Mouse (Mus musculus) liver, postnatal 0 days (tissue): ENCODE measurements around the gene Prmt9. TPM values are rescaled to one million over a fixed set of nuclear protein-coding genes. Genes with fewer than 3 reads are reported as not detected.

Experiments used
- ATAC-seq: fragments of 200-750 bp; cut with Nextera tagmentation; 2 replicates; pipeline ENCODE4 v1.8.0; 2017; ENCODE audit warnings: mild to moderate bottlenecking, moderate library complexity
- DNase-seq: peaks from one replicate; pipeline ENCODE4 v3.0.0-alpha.2; 2016
- H3K27ac ChIP-seq: fragments of 300-500 bp; sonication (generic); 2 replicates; pipeline ENCODE4 v1.5.1; 2014; ENCODE audit warnings: antibody characterized with exemption, moderate library complexity, mild to moderate bottlenecking, low read depth
- H3K27me3 ChIP-seq: fragments of 300-500 bp; sonication (generic); 2 replicates; pipeline ENCODE4 v1.6.1; 2014; ENCODE audit warnings: low read length, control low read depth, mixed read lengths; ENCODE audit not compliant: insufficient read depth
- H3K36me3 ChIP-seq: fragments of 300-500 bp; sonication (generic); replicated peaks from 2 replicates; pipeline ENCODE4 v1.6.1; 2014; ENCODE audit warnings: mild to moderate bottlenecking, control low read depth, low read length, moderate library complexity, mixed read lengths; ENCODE audit not compliant: insufficient read depth
- H3K4me1 ChIP-seq: fragments of 300-500 bp; sonication (generic); 2 replicates; pipeline ENCODE4 v1.6.1; 2014; ENCODE audit warnings: antibody characterized with exemption, mild to moderate bottlenecking, control low read depth; ENCODE audit not compliant: insufficient read depth
- H3K4me2 ChIP-seq: fragments of 300-500 bp; sonication (generic); 2 replicates; pipeline ENCODE4 v1.6.1; 2014; ENCODE audit warnings: low read depth, mild to moderate bottlenecking, low read length, moderate library complexity, mixed read lengths
- H3K4me3 ChIP-seq: fragments of 300-500 bp; sonication (generic); 2 replicates; pipeline ENCODE4 v1.5.1; 2014; ENCODE audit warnings: low read depth, low read length
- H3K9ac ChIP-seq: fragments of 300-500 bp; sonication (generic); replicated peaks from 2 replicates; pipeline ENCODE4 v1.6.1; 2014; ENCODE audit warnings: mild to moderate bottlenecking, moderate library complexity
- H3K9me3 ChIP-seq: fragments of 300-500 bp; sonication (generic); 2 replicates; pipeline ENCODE4 v1.6.1; 2016; ENCODE audit warnings: mild to moderate bottlenecking, control low read depth, low read length, mixed read lengths
- CTCF ChIP-seq: sonication (generic); IDR thresholded peaks from 2 replicates; pipeline ENCODE4 v1.5.1; 2016; ENCODE audit warnings: antibody characterized with exemption, low read depth
- EP300 ChIP-seq: IDR thresholded peaks from 2 replicates; pipeline ENCODE4 v1.6.1; 2016; ENCODE audit warnings: antibody characterized with exemption, low read depth, mild to moderate bottlenecking
- WGBS: fragments of 180-500 bp; shearing (Covaris S2); extraction: QIAGEN DNeasy Blood & Tissue Kit; methylation state at CpG from one replicate; pipeline ENCODE4 v1.1.7; 2014; ENCODE audit not compliant: insufficient replicate concordance; 5-methylcytosine and 5-hydroxymethylcytosine counted together
- polyA plus RNA-seq: library from polyadenylated mRNA; unstranded; fragments of >200 nt; fragmentation: Nextera tagmentation; extraction: Ambion mirVana; gene quantifications from 2 replicates; pipeline ENCODE4 v1.2.1, GENCODE M21; 2015

Prmt9 gene
- 5.7 and 6.3 TPM in 2 replicates for polyA plus RNA-seq

DNA sequence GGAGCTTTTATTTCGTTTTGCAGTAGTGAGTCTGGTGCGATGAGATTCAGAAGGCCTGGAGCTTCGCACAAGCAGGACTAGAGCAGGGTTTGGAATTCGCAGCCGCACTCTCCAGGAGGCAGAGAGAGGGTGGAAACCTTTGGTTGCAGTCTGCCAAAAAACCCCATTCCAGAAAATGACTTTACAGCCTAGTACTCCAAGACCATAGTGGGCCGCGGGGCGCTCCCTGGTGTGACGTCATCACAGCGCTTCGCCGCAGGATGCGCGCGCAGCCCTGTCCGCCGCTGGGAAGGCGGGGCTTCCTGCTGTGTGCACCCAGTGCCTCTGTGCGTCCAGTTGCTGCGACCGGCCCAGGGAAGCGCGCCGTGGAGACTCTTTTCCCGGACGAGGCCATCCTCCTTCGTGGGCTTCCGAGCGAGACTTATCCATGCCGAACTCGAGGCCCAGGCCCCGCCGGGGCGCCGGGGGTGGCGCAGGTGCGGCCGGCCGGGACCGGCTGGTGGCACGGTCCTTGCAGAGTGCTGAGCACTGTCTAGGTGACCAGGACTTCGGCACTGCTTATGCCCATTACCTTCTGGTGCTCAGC is at the start of gene Prmt9:
Prmt9 (plus strand) TSS at position 277 of the 586 bp plus-strand sequence.
- 4% methylated on average over 42 of the region's 42 CpGs for WGBS
- Histone ChIP-seq H3K4me1 (0 out of 2 replicates have a peak, but pooled peaks cover 2% of the 10 kb centered on the region), H3K4me2 (peak within 1 kb of the TSS; percentile 93), H3K4me3 (peak within 1 kb of the TSS; percentile 90), H3K27ac (peak within 1 kb of the TSS; percentile 93), H3K9me3 (no peaks in the 10 kb centered on the region), H3K36me3 (peaks cover 23% of the 10 kb centered on the region), H3K9ac (peak within 1 kb of the TSS; percentile 94), H3K27me3 (no peaks in the 10 kb centered on the region)
- DNase-seq (peak; percentile 93), ATAC-seq (peak; percentile 95)
- TF ChIP-seq CTCF (no peak), EP300 (no peak)

GRCm38 (mm10) chr8:77500264-77500663 is 48.9 kb upstream of the Prmt9 start:
- ATAC-seq (no peak), DNase-seq (no peak)
- Histone ChIP-seq H3K36me3 (no peaks in the 10 kb centered on the region), H3K4me1 (peaks cover 3% of the 10 kb centered on the region; the same call in 1 of the 2 replicates), H3K9ac (no peak overlapping the region), H3K4me2 (no peak overlapping the region), H3K9me3 (no peaks in the 10 kb centered on the region), H3K27me3 (no peaks in the 10 kb centered on the region), H3K27ac (no peak overlapping the region), H3K4me3 (no peak overlapping the region)
- TF ChIP-seq CTCF (no peak), EP300 (no peak)
- 83% methylated on average over 3 of the region's 3 CpGs for WGBS

DNA sequence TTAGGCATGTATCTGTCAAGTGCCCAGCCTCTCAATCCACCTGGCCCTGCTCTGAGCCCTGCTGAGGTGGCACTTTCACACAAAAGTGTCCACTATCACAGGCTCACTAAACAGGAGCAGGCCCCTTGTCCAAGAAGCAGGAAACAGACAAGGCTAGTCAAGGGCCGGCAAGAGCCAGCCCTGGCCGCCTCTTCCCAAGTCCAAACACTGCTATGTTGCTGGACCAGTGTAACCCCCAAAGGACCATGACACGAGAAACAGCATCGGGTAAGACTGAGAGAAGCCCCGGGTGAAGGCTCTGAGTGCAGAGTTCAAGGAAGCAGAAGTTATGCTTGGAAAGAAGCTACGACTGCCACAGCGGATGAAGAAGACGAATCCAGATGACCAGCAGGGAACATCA is 48.1 kb upstream of the Prmt9 start:
- Histone ChIP-seq H3K4me2 (no peak overlapping the region), H3K27ac (no peak overlapping the region), H3K9ac (no peak overlapping the region), H3K27me3 (no peaks in the 10 kb centered on the region), H3K9me3 (no peaks in the 10 kb centered on the region), H3K4me1 (peaks cover 3% of the 10 kb centered on the region; the same call in 1 of the 2 replicates), H3K36me3 (no peaks in the 10 kb centered on the region), H3K4me3 (no peak overlapping the region)
- no peak for ATAC-seq
- no peak for TF ChIP-seq CTCF
- TF ChIP-seq EP300: no peak
- WGBS: 70% methylated on average over 8 of the region's 8 CpGs
- no peak for DNase-seq

DNA sequence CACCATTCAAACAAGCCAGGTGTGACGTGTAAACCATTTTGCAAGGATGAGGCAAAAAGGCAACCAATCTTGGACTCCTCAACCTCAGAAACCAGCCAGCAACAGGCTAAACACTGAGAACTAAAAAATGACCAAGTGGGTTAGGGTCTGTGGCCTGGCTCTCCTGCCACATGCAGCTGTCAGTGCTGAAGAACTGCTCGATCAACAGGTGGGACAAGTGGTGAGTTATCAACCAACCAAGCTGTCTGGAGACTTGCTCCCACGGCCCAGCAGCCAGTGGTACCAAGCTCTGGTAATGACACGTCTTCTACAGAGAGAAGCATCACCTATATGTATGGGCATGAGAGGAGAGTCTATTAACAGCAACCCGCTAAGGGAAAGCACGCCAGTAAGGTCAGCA is 46.6 kb upstream of the Prmt9 start:
- no peak overlapping the region for H3K27ac ChIP-seq
- H3K4me3 ChIP-seq: no peak overlapping the region
- H3K36me3 ChIP-seq: no peaks in the 10 kb centered on the region
- DNase-seq (no peak), ATAC-seq (no peak)
- no peak overlapping the region for H3K4me2 ChIP-seq
- H3K9ac ChIP-seq: no peak overlapping the region
- H3K9me3 ChIP-seq: no peaks in the 10 kb centered on the region
- no peaks in the 10 kb centered on the region for H3K27me3 ChIP-seq
- 77% methylated on average over 6 of the region's 6 CpGs for WGBS
- no peak for TF ChIP-seq CTCF
- no peak for TF ChIP-seq EP300
- H3K4me1 ChIP-seq: no peaks in the 10 kb centered on the region

GRCm38 (mm10) chr8:77506539-77506938 is 42.7 kb upstream of the Prmt9 start:
- DNase-seq: no peak
- TF ChIP-seq CTCF (no peak), EP300 (no peak)
- Histone ChIP-seq H3K36me3 (no peaks in the 10 kb centered on the region), H3K27ac (no peak overlapping the region), H3K9me3 (no peaks in the 10 kb centered on the region), H3K4me2 (no peak overlapping the region), H3K27me3 (no peaks in the 10 kb centered on the region), H3K4me3 (no peak overlapping the region), H3K9ac (no peak overlapping the region), H3K4me1 (no peaks in the 10 kb centered on the region)
- WGBS: 58% methylated on average over 7 of the region's 7 CpGs
- ATAC-seq: peak; percentile 44; the same call in 1 of the 2 replicates

- no peak overlapping the region for H3K4me3 ChIP-seq
- DNase-seq (no peak), ATAC-seq (peak; percentile 50; the same call in 1 of the 2 replicates)
- H3K4me2 ChIP-seq: no peak overlapping the region
- H3K9me3 ChIP-seq: no peaks in the 10 kb centered on the region
- no peaks in the 10 kb centered on the region for H3K27me3 ChIP-seq
- H3K36me3 ChIP-seq: no peaks in the 10 kb centered on the region
- WGBS: 65% methylated on average over 10 of the region's 10 CpGs
- TF ChIP-seq EP300: no peak
- no peak for TF ChIP-seq CTCF
- H3K9ac ChIP-seq: no peak overlapping the region; the same call in 1 of the 2 replicates
- H3K27ac ChIP-seq: no peak overlapping the region
- no peaks in the 10 kb centered on the region for H3K4me1 ChIP-seq
Observed at GRCm38 (mm10) chr8:77507510-77508035, 41.6 kb upstream of the Prmt9 start.
